Mouse (Mus musculus) bone marrow, adult 2 months (tissue): ENCODE results near the gene Prkci.

Experiments
- CTCF ChIP-seq: fragments of 200-500 bp; IDR thresholded peaks from 2 replicates; pipeline ENCODE4 v1.5.1; 2011; ENCODE audit warnings: low read length, control low read depth; ENCODE audit not compliant: control insufficient read depth, insufficient read depth
- POLR2A ChIP-seq: fragments of 200-500 bp; IDR thresholded peaks from 2 replicates; pipeline ENCODE4 v1.6.1; 2011; ENCODE audit warnings: low read depth, mild to moderate bottlenecking, control low read depth, low read length, borderline replicate concordance; ENCODE audit not compliant: control insufficient read depth

DNA sequence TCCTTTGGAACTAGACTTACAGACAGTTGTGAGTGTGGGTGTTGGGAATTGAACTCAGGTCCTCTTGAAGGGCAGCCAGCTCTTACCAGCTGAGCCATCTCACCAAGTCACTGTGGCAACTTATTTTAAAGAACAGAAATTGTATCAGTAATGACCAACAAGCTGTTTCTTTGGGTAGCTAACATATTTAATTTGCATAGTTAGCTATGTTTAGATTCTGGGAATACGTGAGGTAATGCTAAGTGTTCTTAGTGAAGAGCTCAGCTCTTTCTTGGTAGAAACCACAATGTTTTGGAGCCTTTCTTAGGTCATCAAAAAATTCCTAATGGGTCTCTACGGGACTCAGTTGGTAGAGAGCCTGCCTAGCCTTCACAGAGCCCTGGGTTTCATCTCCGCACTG is 105.3 kb downstream of the Prkci start:
- TF ChIP-seq POLR2A, result no peak
- no peak for TF ChIP-seq CTCF
